Mouse (Mus musculus) kidney, postnatal 36 days (tissue): Measurements from ENCODE around the gene Nf1.

Experiments
- DNase-seq, 2 experiments: peaks; one replicate each; pipeline ENCODE4 v3.0.0; 2021 to 2022; ENCODE audit warnings: mixed read lengths in 2 of 2

Nf1 gene

DNA sequence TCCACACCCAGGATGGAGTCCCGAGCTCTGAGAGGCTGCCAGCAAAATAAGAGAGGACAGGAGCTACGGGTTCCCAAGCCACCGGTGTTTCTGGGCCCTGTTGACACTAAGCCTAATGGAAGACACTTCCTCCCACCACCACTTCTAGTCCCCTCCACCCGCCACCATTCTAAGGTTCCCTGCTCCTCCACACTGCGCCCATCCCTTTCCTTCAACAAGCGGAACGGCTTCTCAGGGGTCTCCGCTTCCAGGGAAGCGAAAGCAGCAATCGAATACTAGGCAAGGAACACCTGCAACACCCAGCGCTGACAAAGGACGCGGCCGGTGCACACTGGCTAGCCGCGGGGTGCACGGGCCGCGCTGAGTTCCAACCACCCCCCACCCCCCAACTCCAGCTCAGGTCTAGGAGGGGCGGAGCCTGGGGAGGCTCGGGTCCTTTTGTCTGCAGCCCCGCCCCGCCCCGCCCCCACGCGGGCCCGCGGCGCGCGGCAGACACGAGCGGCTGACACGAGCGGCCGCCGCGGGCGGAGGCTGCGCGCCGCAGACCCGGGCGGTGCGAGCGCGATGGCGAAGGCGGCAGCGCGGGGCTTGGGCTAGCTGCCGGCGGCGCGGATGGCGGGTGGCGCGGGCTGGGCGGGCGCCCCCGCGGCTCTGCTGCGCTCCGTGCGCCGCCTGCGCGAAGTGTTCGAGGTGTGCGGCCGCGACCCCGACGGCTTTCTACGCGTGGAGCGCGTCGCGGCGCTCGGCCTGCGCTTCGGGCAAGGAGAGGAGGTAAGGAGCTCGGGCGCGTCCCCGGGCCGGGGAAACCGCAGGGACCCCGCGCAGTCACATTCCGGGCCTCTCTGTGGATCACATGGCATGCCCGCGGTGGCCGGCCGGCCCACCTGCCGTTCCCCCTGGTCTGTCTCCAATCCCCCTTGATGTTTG lies 251.4 kb downstream of the Nf1 start, which contains the start of gene Rab11fip4:
TSS of gene Rab11fip4 (plus strand) at position 549 of the 927 bp plus-strand sequence.
- peak in 1 of 2 experiments; percentile 43 for DNase-seq

DNA sequence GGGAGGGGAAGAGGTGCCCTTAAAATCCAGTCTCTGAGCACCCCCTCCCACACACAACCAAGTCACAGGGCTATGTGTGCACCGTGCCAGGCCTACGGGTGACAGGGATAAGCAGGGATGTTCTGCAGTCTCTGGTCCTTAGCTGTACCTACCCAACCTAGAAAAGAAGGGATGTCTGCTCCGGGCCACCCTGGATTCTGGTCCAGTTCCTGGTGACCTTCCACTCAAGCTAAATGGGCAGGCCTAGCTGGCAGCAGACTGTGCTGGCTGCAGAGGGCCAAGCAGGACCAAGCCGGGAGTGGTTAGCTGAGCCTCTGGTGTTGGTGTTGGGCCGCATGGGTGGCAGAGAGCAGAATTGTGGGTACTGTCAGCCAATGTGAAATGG lies 252.1 kb downstream of the Nf1 start:
- DNase-seq = peak in 1 of 2 experiments; percentile 13

DNA sequence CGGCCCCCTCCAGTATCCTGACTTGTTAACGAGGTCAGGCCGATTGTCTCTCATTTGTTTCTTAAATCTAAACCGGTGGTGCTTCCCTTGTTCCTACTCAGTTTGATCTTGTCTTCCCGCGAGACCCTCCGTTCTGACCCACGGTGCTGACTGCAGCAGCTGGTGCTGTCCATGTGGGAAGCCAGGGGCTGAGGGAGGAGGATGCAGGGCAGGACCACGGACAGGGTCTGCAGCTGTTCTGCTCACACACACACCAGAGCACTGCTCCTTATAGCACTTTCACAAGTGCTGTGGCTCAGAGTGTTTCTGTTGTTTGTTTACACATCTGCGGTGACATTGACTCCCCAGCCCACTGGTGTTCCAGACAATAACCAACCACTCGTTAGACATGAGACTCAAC lies 254.0 kb downstream of the Nf1 start:
- peak in 1 of 2 experiments; percentile 15 for DNase-seq

DNA sequence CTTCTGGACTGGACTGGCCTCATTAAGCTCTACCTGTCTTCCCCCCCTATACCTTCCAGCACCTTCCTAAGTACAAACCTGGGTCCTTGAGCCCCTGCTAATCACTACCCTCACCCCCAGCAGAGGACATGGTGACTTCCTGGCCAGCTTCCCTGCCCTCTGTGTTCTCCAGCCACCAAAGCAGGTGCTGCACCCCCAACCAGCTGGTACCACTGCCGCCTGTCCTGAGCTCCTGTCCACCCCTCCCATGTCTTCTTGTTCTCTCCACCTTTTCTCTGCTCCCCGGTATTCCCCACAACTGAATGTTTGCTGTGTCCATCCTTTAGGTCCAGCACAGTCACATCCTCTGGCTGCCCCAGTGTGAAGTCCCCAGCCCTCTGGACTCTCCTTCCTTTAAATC lies 271.0 kb downstream of the Nf1 start:
- DNase-seq = no peak

DNA sequence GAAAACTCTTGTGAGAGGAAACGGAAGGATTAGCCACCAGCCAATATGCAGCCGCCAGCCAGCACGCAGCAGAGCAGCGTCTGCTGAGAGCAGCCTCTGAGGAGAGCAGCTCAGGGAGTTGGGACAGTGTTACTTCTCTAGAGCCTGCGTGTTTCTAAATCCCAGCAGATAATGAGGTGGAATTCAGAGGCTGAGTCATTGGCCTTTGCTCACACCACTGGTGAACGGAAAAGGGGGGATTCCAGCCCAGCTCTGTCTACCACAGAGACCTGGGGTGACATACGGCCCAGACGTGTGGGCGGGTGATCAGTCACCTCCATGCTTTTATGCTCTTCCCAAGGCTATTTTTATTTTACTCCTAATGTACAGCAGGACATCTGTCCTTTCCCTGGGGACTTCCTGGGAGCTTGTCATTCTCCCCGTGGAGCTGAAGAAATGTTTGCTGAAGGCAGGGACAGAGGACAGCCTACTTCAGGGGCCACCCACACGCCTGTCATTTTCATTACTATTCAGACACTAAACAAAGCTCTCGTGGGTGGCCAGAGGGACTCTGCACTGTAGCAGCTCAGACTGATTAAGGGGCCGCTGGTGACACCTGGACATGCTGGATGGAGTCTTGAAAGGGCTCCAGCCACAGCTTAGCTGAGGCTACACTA lies 271.6 kb downstream of the Nf1 start:
- DNase-seq = no peak

DNA sequence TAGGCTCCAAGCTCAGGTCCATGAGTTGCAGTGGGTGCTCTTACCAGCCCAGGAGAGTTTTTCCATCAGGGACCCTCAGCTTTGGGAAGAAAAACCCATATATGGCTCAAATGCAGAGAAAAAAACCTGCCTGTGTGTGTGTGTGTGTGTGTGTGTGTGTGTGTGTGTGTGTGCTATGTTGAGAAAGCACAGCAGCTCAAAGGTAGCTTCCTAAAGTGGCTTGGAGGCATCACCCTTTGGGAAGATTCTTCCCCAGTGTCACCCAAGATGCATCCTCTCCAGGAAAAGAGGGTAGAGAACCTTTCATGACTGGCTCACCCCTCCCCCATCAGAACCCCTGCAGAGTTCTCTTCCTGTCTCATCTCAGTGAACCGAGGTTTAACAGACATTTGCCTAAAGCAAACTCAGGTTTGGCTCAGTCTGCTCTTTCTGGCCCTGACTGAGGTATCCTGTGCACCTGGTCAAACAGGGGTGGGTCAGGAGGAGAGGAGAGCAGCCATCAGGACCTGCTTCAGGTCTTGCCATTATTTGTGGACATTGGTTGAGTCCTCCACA lies 272.6 kb downstream of the Nf1 start:
- no peak for DNase-seq

DNA sequence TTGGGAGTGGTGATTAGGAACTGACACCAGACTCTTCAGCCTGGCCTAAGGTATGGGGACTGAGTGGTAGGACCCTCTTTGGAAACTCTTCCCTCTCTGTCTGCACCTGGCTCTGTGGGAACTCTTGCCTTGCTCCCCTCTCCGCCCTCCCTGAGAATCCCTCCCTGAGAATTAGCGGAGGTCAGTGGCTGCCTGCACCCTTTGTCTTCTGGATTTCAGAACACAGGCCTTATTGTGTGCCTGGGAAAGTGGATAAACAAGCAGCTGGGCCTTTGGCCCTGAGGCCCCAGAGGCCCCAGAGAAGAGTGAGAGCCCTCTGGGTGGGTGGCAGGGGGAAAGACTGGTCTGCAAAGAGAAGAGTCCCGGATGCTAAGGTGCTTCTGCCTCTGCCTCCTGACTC lies 273.6 kb downstream of the Nf1 start:
- no peak for DNase-seq

DNA sequence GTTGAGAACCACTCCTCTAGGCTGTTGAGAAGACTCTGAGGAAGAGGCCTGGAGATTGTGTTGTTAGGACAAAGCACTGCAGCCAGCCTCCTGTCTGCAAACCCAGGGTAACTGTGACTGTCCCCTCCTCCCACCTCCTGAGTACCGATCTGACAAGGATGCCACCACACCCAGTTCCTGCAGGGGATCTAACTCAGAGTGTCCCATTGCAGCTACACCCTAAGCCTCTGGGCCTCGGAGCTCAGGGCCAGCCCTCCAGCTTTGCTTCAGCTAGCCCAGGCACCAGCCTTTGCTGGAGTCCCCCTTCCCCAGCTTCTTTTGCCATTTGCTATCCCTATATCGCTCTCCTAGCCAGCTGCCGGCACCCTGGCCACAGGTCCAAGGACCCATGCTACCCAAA lies 274.2 kb downstream of the Nf1 start:
- no peak for DNase-seq

DNA sequence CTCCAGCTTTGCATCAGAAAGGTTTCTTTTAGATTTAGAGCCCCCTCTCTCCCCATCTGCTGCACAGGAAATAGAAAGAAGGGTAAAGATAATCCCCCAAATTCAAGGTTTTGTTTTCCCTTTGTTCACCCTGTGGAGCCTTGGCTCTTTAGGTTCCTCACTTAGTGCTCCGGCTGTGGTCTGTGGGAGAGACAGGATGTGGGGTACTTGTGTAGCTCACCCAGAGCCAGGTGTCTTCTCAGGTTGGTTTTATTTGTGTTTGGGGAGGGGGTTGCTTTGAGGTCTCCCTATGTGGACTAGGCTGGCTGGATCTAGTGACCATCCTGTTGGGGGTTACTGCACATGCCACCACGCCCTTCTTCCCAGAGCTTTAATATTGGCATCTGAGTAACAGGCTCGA lies 275.4 kb downstream of the Nf1 start:
- no peak for DNase-seq

DNA sequence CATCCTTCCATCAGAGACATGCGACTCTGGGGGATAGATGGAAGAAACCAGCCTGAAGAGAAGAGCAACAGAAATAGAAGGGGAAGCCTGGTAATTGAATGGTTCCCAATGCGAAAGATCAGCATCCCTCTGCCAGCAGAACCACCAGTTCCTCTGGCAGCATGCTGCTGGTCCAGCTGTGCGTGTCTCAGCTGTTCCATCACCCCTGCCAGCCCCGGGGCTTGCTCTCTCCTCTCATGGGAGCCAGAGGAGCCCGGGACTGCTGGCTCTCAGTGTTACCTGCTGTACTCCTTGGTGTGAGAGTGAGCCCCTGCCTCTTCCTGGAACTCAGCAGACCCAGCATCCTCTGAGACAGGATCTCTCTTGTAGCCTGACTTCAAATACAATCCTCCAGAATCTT lies 276.4 kb downstream of the Nf1 start:
- DNase-seq = no peak

DNA sequence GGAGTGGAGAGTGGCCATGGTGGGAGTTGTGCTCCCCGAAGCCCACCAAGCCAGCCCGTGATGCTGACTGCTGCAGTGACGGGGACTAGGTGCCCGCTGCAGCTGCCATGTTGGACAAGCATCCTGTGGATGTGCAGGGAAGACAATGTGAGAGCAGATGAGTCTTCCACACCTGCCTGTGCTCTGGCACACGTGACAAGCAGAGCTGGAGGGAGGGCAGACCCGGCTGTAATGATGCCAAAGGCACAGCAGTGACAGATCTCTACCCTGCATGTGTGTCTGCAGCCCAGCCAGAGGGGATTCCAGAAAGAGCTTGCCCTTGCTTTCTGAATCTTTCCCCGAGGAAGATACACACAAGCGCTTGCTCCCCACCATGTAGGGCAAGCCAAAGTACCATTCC lies 278.5 kb downstream of the Nf1 start:
- no peak for DNase-seq

DNA sequence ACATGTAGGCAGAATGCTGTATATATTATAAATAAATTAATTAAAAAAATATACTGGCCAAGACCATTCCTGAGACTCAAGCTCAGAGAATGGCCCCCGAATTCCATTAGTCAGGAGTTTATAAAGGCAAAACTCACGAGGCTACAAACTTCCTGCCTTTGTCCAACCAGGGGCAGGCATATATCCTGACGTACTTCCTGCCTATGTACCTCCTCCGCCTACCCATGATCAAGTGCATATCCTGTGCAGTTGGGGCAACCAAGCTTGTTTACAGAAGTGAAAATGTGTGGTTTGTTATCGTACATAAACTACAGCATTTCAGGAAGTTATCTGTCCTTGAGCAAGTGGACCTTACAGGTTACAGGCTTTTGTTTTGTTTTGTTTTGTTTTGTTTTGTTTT lies 283.5 kb downstream of the Nf1 start:
- DNase-seq = no peak

DNA sequence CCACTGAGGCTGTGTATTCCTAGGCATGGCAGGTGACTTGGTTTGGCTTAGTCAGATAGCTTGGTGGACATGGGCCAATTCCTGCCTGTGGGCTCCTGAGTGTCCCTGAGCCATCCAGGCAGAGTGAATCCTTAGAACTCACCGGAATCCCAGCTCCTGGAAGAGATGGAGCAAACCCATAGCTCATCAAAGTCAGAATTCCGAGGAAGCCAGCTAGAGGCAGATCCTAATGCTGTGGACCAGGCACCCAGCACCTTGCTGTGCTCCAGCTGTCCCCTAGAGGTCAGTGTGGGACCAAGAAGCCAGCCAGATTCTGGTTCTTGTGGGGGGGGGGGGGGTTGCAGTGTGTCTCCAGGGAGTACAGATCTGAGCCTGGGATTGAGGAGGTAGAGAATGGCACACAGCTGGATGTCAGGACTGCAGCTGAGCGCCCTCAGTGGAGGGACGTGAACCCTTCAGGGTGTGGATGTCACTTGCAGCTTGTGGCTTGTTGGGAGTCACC lies 285.4 kb downstream of the Nf1 start:
- DNase-seq = peak; percentile 67 to 82

DNA sequence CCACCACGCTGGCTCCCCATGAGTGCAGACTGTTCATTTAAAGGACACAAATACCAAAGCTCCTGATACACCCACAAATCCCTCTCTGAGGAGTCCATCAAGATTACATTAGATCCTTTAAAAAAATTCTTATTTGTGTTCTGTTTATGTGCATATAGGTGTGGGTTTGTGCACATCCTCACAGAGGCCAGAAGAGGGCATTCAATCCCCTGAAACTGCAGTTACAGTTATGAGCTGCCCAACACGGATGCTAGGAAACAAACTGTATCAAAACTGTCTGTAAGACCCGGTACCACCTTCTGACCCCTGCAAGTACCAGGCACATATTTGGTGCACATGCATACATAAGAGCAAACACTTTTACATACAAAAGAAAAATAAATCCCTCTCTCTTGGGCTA lies 289.2 kb downstream of the Nf1 start:
- peak in 1 of 2 experiments; percentile 22 for DNase-seq

DNA sequence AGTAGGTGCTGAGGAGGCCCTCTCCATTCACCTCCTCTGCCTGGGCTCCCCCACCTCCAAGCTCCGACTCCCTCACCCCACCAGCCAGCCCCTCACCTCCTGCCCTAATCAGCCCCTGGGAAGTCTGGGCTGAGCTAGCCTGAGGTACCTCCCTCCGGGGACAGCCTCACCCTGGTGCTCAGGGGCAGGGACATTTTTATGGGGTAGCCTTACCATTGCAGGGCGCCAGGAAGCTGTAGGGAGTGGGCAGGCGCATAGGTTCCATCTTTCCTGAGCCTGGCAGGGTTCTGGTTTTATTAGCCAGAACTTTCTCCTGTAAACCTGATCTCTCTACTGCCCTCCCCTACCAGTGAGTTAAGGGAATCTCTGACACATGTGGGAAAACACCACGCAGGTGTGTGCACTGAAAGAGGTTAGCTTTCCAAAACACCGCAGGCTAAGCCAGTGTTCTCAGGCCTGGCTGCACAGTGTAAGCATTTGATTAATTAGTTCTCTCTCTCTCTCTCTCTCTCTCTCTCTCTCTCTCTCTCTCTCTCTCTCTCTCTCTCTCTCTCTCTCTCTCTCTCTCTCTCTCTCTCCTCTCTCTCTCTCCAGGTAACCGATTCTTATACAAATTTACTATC lies 290.4 kb downstream of the Nf1 start:
- peak in 1 of 2 experiments; percentile 26 for DNase-seq

DNA sequence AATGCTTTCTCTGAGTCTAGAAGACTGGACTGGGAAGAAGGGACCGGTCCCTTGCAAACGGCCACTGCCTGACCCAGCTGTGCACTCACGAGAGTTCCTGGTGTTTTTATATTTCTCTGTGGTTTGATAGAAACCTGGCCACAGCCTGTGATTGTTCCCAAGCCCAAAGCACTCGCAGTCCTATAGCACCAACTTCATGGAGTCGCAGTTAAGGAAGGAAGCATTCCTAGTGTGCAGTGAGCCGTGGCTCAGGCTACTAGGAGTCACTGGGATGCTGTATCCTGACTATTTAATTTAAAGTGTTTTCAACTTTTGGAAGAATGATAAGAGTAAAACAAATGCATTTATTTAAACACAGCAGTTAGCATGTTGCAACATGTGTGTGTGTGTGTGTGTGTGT lies 291.0 kb downstream of the Nf1 start:
- peak in 1 of 2 experiments; percentile 38 for DNase-seq
